Mouse (Mus musculus) heart, adult 2 months (tissue): ENCODE measurements at regions not wholly inside any gene's neighbourhood (a gene's known extent, or its start where the extent isn't known, plus 50 kb on each side); places are given as distances from the start of the nearest gene placed in this dataset.

ENCODE experiments used
- DNase-seq, 2 experiments: peaks; one replicate each; pipeline ENCODE4 v3.0.0; 2021
- H3K27ac ChIP-seq: fragments of 200-600 bp; 2 replicates; pipeline ENCODE4 v1.8.1; 2022
- H3K27me3 ChIP-seq: fragments of 200-500 bp; 2 replicates; pipeline ENCODE4 v1.6.1; 2012; ENCODE audit warnings: mild to moderate bottlenecking, low read length, inconsistent platforms, mixed read lengths; ENCODE audit not compliant: control insufficient read depth, insufficient read depth
- H3K36me3 ChIP-seq: fragments of 200-500 bp; 2 replicates; pipeline ENCODE4 v1.6.1; 2012; ENCODE audit warnings: low read length, inconsistent platforms; ENCODE audit not compliant: control insufficient read depth, insufficient read depth
- H3K4me1 ChIP-seq: fragments of 200-500 bp; 2 replicates; pipeline ENCODE4 v1.6.1; 2011; ENCODE audit warnings: low read length; ENCODE audit not compliant: control insufficient read depth, insufficient read depth
- H3K4me3 ChIP-seq: fragments of 200-600 bp; 2 replicates; pipeline ENCODE4 v1.8.1; 2022
- H3K79me2 ChIP-seq: fragments of 200-500 bp; replicated peaks from 2 replicates; pipeline ENCODE4 v1.6.1; 2012; ENCODE audit warnings: mild to moderate bottlenecking, inconsistent platforms, low read length, moderate library complexity, mixed read lengths; ENCODE audit not compliant: control insufficient read depth, insufficient read depth
- H3K9ac ChIP-seq: fragments of 200-500 bp; 2 replicates; pipeline ENCODE4 v1.6.1; 2012; ENCODE audit warnings: low read depth, mild to moderate bottlenecking, control low read depth, inconsistent platforms, low read length, mixed read lengths
- CTCF ChIP-seq: fragments of 200-600 bp; IDR thresholded peaks from 2 replicates; pipeline ENCODE4 v1.8.1; 2022; ENCODE audit warnings: antibody characterized with exemption, mild to moderate bottlenecking, moderate library complexity
- EP300 ChIP-seq: fragments of 200-500 bp; IDR thresholded peaks from 2 replicates; pipeline ENCODE4 v1.6.1; 2011; ENCODE audit warnings: low read depth, low read length, control low read depth; ENCODE audit not compliant: insufficient read depth
- POLR2A ChIP-seq: fragments of 200-500 bp; IDR thresholded peaks from 2 replicates; pipeline ENCODE4 v1.6.1; 2011; ENCODE audit warnings: mild to moderate bottlenecking, low read depth, low read length, control low read depth; ENCODE audit not compliant: insufficient read depth
- WGBS: fragments of 180-500 bp; shearing (Covaris S2); methylation state at CpG from one replicate; pipeline ENCODE4 v1.1.7; 2018; 5-methylcytosine and 5-hydroxymethylcytosine counted together
- intact Hi-C: fragments of 180-260 bp; cut with DNase I; formaldehyde crosslinking; loops from one replicate; pipeline ENCODE4 v1.15.1; 2025

DNA sequence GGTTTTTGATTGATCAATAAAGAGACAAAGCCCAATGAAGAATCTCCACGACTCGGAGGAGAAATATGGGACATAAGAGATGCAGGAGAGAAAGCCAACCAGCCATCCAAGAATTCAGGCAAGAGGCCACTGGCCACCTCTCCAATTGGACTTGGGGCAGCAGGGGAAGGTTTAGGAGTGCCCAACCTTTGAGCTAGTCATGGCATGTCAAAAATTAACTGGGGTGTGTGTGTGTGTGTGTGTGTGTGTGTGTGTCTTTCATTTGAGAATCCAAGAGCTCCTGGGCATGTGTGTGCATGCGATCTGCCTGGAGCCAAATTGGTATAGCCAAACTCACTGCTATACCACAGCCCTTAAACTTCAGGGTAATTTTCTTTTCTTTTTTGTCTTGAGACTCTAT, 51.6 kb upstream of the Cecr2 start:
- Histone ChIP-seq H3K27ac (no peak overlapping the region), H3K4me1 (no peaks in the 10 kb centered on the region), H3K79me2 (no peaks in the 10 kb centered on the region), H3K27me3 (no peaks in the 10 kb centered on the region), H3K36me3 (no peaks in the 10 kb centered on the region), H3K4me3 (no peak overlapping the region), H3K9ac (no peak overlapping the region)
- intact Hi-C loops: no loop called here
- 84% methylated on average over 3 of the region's 3 CpGs for WGBS
- no peak for DNase-seq
- TF ChIP-seq POLR2A (no peak), EP300 (no peak), CTCF (no peak)

GRCm38 (mm10) chr6:120612346-120612745, 53.8 kb upstream of the Cecr2 start:
- H3K4me1 ChIP-seq: no peaks in the 10 kb centered on the region
- intact Hi-C loops: no loop called here
- no peak for TF ChIP-seq EP300
- no peak for TF ChIP-seq CTCF
- TF ChIP-seq POLR2A: no peak
- H3K4me3 ChIP-seq: no peak overlapping the region
- no peak overlapping the region for H3K9ac ChIP-seq
- H3K36me3 ChIP-seq: no peaks in the 10 kb centered on the region
- DNase-seq: no peak
- H3K27me3 ChIP-seq: no peaks in the 10 kb centered on the region
- no peak overlapping the region for H3K27ac ChIP-seq
- WGBS: 83% methylated on average over 7 of the region's 7 CpGs
- H3K79me2 ChIP-seq: no peaks in the 10 kb centered on the region

GRCm38 (mm10) chr6:120609858-120610257, 56.3 kb upstream of the Cecr2 start:
- DNase-seq: no peak
- Histone ChIP-seq H3K27me3 (no peaks in the 10 kb centered on the region), H3K27ac (no peak overlapping the region), H3K79me2 (no peaks in the 10 kb centered on the region), H3K36me3 (no peaks in the 10 kb centered on the region), H3K9ac (no peak overlapping the region), H3K4me1 (no peaks in the 10 kb centered on the region), H3K4me3 (no peak overlapping the region)
- TF ChIP-seq POLR2A: no peak
- TF ChIP-seq EP300: no peak
- TF ChIP-seq CTCF: no peak
- 72% methylated on average over 4 of the region's 4 CpGs for WGBS
- intact Hi-C loops: no loop called here

DNA sequence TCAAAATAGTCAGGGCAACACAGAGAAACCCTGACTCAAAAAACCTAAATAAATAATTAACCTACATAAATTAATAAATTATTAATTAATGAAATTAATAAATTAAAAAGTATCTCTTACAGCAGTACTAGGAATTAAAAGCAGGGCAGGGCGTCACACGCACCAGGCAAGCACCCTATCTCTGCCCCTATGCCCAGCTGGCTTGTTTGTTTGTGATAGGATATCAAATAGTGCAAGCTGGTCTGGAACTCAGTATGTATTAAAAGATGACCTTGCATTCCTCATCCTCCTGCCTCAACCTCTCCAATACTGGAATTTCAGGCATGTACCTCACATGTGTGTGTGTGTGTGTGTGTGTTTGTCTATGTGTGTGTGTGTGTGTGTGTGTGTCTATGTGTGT, 60.7 kb upstream of the Cecr2 start:
- no peak for DNase-seq
- intact Hi-C loops: no loop called here
- Histone ChIP-seq H3K36me3 (no peaks in the 10 kb centered on the region), H3K27ac (no peak overlapping the region), H3K4me3 (no peak overlapping the region), H3K9ac (no peak overlapping the region), H3K79me2 (no peaks in the 10 kb centered on the region), H3K27me3 (no peaks in the 10 kb centered on the region), H3K4me1 (peaks cover 4% of the 10 kb centered on the region; the same call in 1 of the 2 replicates)
- TF ChIP-seq POLR2A (no peak), CTCF (no peak), EP300 (no peak)
- 88% methylated on average over 2 of the region's 2 CpGs for WGBS

DNA sequence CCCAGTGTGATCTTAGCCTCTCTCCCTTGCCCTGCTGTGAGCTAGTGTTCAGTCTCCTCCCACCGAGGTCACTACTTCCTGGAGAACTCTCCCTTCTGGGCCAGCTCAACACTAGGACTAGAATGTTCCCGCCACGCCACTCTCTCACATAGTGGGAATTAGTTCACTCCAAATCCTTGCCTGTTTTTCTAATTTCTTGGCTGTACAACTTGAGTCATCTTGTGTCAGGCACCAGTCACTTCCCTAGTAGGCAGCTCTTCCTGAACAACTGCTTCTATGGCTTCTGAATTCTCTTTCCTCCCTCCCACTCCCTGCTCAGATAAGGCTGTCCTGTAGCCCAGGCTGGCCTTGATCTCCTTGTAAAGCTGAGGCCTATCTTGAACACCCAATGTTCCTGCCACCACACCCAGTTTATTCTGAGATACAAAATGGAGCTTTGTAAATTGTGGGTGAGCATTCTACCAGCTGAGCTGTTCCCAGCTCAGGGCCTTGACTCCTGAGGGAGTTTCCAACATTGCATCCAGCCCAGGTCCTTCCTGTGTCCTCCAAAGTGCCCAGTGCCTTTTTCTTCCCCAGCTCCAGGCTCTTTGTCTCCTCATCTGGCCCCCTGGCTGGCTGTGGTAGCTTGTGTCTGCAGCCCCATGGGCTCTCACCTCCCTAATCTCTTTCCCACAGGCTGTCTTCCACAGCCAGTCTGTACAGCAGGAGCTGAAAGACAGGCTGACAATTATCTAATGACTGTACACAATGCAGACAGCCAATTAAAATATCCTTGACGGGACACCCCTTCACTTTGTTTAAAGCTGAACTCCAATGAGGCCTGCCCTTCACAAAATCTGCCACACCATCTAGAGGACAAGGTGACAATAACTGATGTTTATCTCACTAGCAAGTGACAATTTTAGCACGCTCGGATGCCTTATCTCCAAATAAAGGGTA, 61.9 kb upstream of the Cecr2 start:
- Histone ChIP-seq H3K9ac (no peak overlapping the region), H3K36me3 (no peaks in the 10 kb centered on the region), H3K4me3 (no peak overlapping the region), H3K4me1 (peaks cover 4% of the 10 kb centered on the region; the same call in 1 of the 2 replicates), H3K79me2 (no peaks in the 10 kb centered on the region), H3K27ac (peak overlapping the region; percentile 56), H3K27me3 (no peaks in the 10 kb centered on the region)
- peak; percentile 28 for DNase-seq
- intact Hi-C loops: loop anchor here (5.0 kb wide), 1 partner anchor 63 kb away; the partner anchor contains the start of gene Cecr2
- TF ChIP-seq POLR2A (no peak), CTCF (no peak), EP300 (no peak)
- WGBS: 35% methylated on average over 6 of the region's 6 CpGs

DNA sequence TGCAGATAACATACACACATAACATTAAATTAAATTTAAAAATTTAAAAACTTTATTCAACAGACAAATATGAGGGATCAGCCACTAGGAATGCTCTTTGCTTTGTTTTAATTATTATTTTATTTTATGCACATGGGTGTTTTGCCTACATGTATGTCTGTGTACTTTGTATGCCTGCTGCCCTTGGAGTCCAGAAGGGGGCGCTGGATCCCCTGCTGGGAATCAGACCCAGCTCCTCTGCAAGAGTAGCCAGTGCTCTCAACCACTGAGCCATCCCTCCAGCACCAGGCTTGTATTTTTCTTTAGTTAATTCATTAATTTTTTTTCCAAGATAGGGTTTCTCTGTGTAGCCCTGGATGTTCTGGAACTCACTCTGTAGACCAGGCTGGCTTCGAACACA, 62.7 kb upstream of the Cecr2 start:
- Histone ChIP-seq H3K36me3 (no peaks in the 10 kb centered on the region), H3K27ac (peak overlapping the region; percentile 51), H3K27me3 (no peaks in the 10 kb centered on the region), H3K4me3 (no peak overlapping the region), H3K9ac (no peak overlapping the region), H3K79me2 (no peaks in the 10 kb centered on the region), H3K4me1 (peaks cover 4% of the 10 kb centered on the region; the same call in 1 of the 2 replicates)
- intact Hi-C loops: loop anchor here (2.0 to 5.0 kb wide), 2 partner anchors 64 to 133 kb away; partner anchors contain the start of gene Cecr2
- DNase-seq: peak; percentile 38 to 43
- TF ChIP-seq CTCF (peak; percentile 75), EP300 (no peak), POLR2A (no peak)
- WGBS: 59% methylated on average over 2 of the region's 2 CpGs
